Mouse (Mus musculus) left cerebral cortex, adult 2 months (tissue): ENCODE measurements around the gene Pde4d. TPM values are rescaled to one million over a fixed set of nuclear protein-coding genes. Genes with fewer than 3 reads are reported as not detected.

Experiments used
- DNase-seq, 2 experiments: peaks; one replicate each; pipeline ENCODE4 v3.0.0; 2021 to 2022; ENCODE audit warnings: low spot score in 2 of 2, mixed read lengths in 1 of 2; ENCODE audit errors: extremely low spot score in 1 of 2
- H3K27ac ChIP-seq: fragments of 200-600 bp; 2 replicates; pipeline ENCODE4 v1.8.1; 2022
- H3K4me3 ChIP-seq: fragments of 200-600 bp; 2 replicates; pipeline ENCODE4 v1.8.1; 2022
- CTCF ChIP-seq: fragments of 200-600 bp; IDR thresholded peaks from 2 replicates; pipeline ENCODE4 v1.8.1; 2022; ENCODE audit warnings: antibody characterized with exemption, mild to moderate bottlenecking, moderate library complexity
- intact Hi-C: fragments of 180-260 bp; cut with DNase I; formaldehyde crosslinking; loops from one replicate; pipeline ENCODE4 v1.15.1; 2025
- total RNA-seq, 2 experiments: library from RNA; stranded (reverse); gene quantifications; 2 replicates each; pipeline ENCODE4 v1.2.3; 2021

Pde4d gene
- total RNA-seq, 2 experiments from 2014 or later, result 116 to 121 TPM

- Histone ChIP-seq H3K4me3 (no peak overlapping the region), H3K27ac (peak overlapping the region; percentile 44; the same call in 1 of the 2 replicates)
- no peak for DNase-seq
- intact Hi-C loops, result no loop called here
- no peak for TF ChIP-seq CTCF
These were observed 1.3 kb upstream of the Pde4d start for GRCm38 (mm10) chr13:108448348-108448931.

GRCm38 (mm10) chr13:108451122-108451521 is 1.4 kb downstream of the Pde4d start:
- no peak overlapping the region for H3K4me3 ChIP-seq
- intact Hi-C loops, result no loop called here
- H3K27ac ChIP-seq, result no peak overlapping the region
- no peak for TF ChIP-seq CTCF
- no peak for DNase-seq

DNA sequence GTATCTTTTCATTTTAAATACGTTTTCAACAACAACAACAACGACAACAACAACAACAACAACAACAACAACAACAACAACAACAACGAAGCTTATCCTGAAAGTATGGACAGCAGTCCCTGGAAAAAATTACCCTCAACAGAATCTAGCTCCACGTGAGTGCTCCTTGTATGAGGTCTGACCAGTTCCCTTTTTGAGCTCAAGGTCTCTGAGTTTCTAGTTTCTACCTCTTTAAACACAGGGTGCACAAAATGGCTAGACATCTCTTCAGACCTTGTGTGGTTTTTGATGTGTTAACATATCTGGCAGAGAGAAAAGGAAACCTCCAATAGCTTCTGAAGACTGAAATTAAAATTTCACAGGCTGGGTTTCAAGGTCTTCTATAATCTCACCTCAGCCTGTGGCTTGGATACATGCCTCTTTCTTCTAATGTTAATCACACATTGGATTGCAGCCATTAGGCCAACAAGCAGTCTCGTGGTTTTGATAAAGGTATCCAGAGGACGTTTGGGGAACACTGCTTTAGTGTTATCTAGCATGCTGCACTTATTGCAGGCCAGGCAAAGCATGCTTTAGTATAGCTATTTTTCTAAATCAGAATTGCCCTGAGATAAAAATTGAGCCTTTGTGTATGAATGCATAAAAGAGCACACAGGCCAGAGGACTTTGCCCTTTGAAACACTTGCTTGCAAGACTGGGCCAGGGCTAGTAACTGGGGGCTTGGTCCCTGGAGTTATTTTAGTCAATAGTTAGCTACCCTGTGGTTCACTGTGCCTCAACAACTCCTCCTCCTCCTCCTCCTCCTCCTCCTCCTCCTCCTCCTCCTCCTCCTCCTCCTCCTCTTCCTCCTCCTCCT is 3.5 kb downstream of the Pde4d start:
- no peak for TF ChIP-seq CTCF
- Histone ChIP-seq H3K4me3 (no peak overlapping the region), H3K27ac (no peak overlapping the region)
- no peak for DNase-seq
- intact Hi-C loops, result no loop called here

- no peak for TF ChIP-seq CTCF
- intact Hi-C loops, result no loop called here
- Histone ChIP-seq H3K27ac (no peak overlapping the region), H3K4me3 (no peak overlapping the region)
- no peak for DNase-seq
These were observed 12.8 kb downstream of the Pde4d start for GRCm38 (mm10) chr13:108462518-108462917.

- no peak overlapping the region for H3K4me3 ChIP-seq
- no peak for DNase-seq
- no peak for TF ChIP-seq CTCF
- no peak overlapping the region for H3K27ac ChIP-seq
- intact Hi-C loops, result no loop called here
These were observed 16.0 kb downstream of the Pde4d start for GRCm38 (mm10) chr13:108465755-108466154.

- no peak for TF ChIP-seq CTCF
- no peak for DNase-seq
- no peak overlapping the region for H3K4me3 ChIP-seq
- intact Hi-C loops, result no loop called here
- no peak overlapping the region for H3K27ac ChIP-seq
These were observed 17.3 kb downstream of the Pde4d start for GRCm38 (mm10) chr13:108467046-108467445.

DNA sequence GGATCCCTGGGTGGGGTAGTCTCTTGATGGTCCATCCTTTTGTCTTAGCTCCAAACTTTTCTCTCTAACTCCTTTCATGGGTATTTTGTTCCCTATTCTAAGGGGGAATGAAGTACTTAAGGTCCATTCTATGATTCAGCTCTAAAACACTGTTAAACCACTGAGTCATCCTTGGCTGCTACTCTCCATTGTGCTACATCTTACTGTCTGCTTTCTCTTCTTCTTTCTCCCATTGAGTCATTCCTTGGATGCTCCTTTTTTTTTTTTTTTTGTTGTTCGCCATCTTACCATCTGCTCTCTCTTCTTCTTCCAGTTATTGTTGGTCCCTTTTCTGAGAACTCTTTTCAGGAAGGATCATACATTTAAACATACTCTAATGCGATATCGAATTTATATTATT is 30.7 kb downstream of the Pde4d start:
- DNase-seq, result no peak
- intact Hi-C loops, result no loop called here
- H3K27ac ChIP-seq, result no peak overlapping the region
- no peak overlapping the region for H3K4me3 ChIP-seq
- TF ChIP-seq CTCF, result no peak

- intact Hi-C loops, result no loop called here
- TF ChIP-seq CTCF, result no peak
- H3K27ac ChIP-seq, result no peak overlapping the region
- DNase-seq, result no peak
- no peak overlapping the region for H3K4me3 ChIP-seq
These were observed 35.3 kb downstream of the Pde4d start for GRCm38 (mm10) chr13:108485036-108485435.

- Histone ChIP-seq H3K4me3 (no peak overlapping the region), H3K27ac (no peak overlapping the region)
- DNase-seq, result no peak
- intact Hi-C loops, result no loop called here
- TF ChIP-seq CTCF, result no peak
These were observed 37.3 kb downstream of the Pde4d start for GRCm38 (mm10) chr13:108487066-108487465.

- H3K27ac ChIP-seq, result no peak overlapping the region
- no peak for TF ChIP-seq CTCF
- H3K4me3 ChIP-seq, result no peak overlapping the region
- no peak for DNase-seq
- intact Hi-C loops, result no loop called here
These were observed 40.1 kb downstream of the Pde4d start for GRCm38 (mm10) chr13:108489825-108490224.

DNA sequence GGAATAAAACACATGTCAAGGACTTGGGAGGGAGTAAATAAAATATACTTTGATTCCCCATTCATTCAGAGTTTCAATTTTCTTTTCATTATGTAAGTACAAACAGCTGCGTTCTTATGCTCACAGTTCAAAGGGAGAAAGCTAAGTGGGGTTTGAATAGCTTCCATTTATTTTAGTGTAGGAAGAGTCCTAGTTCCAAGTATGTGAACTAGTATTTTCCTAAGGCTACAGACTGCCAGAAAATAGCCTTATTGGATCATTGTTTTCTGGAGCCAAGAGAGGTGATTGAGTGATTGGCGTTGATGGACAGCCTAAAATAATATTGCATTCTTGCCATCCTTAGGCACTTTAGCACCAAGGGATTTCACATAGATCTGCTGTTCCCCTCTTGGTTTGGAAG is 41.1 kb downstream of the Pde4d start:
- no peak; the same call in 1 of the 2 replicates for TF ChIP-seq CTCF
- H3K4me3 ChIP-seq, result no peak overlapping the region
- DNase-seq, result no peak
- intact Hi-C loops, result no loop called here
- no peak overlapping the region for H3K27ac ChIP-seq

GRCm38 (mm10) chr13:108492886-108493285 is 43.1 kb downstream of the Pde4d start:
- no peak for TF ChIP-seq CTCF
- no peak for DNase-seq
- Histone ChIP-seq H3K4me3 (no peak overlapping the region), H3K27ac (no peak overlapping the region)
- intact Hi-C loops, result no loop called here

- TF ChIP-seq CTCF, result no peak
- Histone ChIP-seq H3K4me3 (no peak overlapping the region), H3K27ac (no peak overlapping the region)
- no peak for DNase-seq
- intact Hi-C loops, result no loop called here
These were observed 44.6 kb downstream of the Pde4d start for GRCm38 (mm10) chr13:108494365-108494764.
